Mouse (Mus musculus) left cerebral cortex, postnatal 14 days (tissue): ENCODE measurements around the gene Fam213b. TPM values are rescaled to one million over a fixed set of nuclear protein-coding genes. Genes with fewer than 3 reads are reported as not detected.

ENCODE experiments used
- DNase-seq, 2 experiments: peaks; one replicate each; pipeline ENCODE4 v3.0.0; 2021 to 2022; ENCODE audit warnings: low spot score in 2 of 2, mixed read lengths in 1 of 2
- intact Hi-C: fragments of 180-260 bp; cut with DNase I; formaldehyde crosslinking; loops from one replicate; pipeline ENCODE4 v1.15.1; 2025
- total RNA-seq, 2 experiments: library from RNA; stranded (reverse); gene quantifications; 2 replicates each; pipeline ENCODE4 v1.2.3; 2021

Gene Fam213b
- total RNA-seq, 2 experiments from 2014 or later, result 33.4 to 34.0 TPM

- no peak for DNase-seq
- intact Hi-C loops, result no loop called here
Observed at GRCm38 (mm10) chr4:154926969-154927898, 28.3 kb upstream of the Fam213b start.

- no peak for DNase-seq
- intact Hi-C loops, result no loop called here
Observed at GRCm38 (mm10) chr4:154925413-154925812, 26.5 kb upstream of the Fam213b start.

- intact Hi-C loops, result no loop called here
Observed at GRCm38 (mm10) chr4:154922931-154923330, 24.0 kb upstream of the Fam213b start.

GRCm38 (mm10) chr4:154922291-154922690 is 23.4 kb upstream of the Fam213b start:
- DNase-seq, result no peak
- intact Hi-C loops, result no loop called here

More at GRCm38 (mm10) chr4:154922931-154923330, 24.0 kb upstream of the Fam213b start:
- DNase-seq, result no peak

GRCm38 (mm10) chr4:154916662-154917061 is 17.7 kb upstream of the Fam213b start:
- DNase-seq, result no peak
- intact Hi-C loops, result no loop called here

GRCm38 (mm10) chr4:154915286-154915685 is 16.4 kb upstream of the Fam213b start:
- intact Hi-C loops, result no loop called here
- DNase-seq, result no peak

GRCm38 (mm10) chr4:154914707-154915106 is 15.8 kb upstream of the Fam213b start:
- intact Hi-C loops, result no loop called here
- no peak for DNase-seq

- intact Hi-C loops, result no loop called here
- DNase-seq, result no peak
Observed at GRCm38 (mm10) chr4:154914252-154914651, 15.3 kb upstream of the Fam213b start.

GRCm38 (mm10) chr4:154913845-154914244 is 14.9 kb upstream of the Fam213b start:
- no peak for DNase-seq
- intact Hi-C loops, result no loop called here

- no peak for DNase-seq
- intact Hi-C loops, result no loop called here
Observed at GRCm38 (mm10) chr4:154911644-154912043, 12.7 kb upstream of the Fam213b start.

- peak; percentile 22 to 66 for DNase-seq
- intact Hi-C loops, result no loop called here
Observed at GRCm38 (mm10) chr4:154910606-154911522, 11.9 kb upstream of the Fam213b start.

- intact Hi-C loops, result loop anchor here (5.0 kb wide), 1 partner anchor 34 kb away; no protein-coding TSS in a partner anchor
- no peak for DNase-seq
Observed at GRCm38 (mm10) chr4:154908490-154908889, 9.6 kb upstream of the Fam213b start.

- peak; percentile 73 for DNase-seq
- intact Hi-C loops, result loop anchor here (2.0 to 5.0 kb wide), 2 partner anchors 29 to 34 kb away; no protein-coding TSS in a partner anchor
Observed at GRCm38 (mm10) chr4:154907833-154908232, 8.9 kb upstream of the Fam213b start.

- intact Hi-C loops, result loop anchor here (5.0 kb wide), 1 partner anchor 38 kb away; no protein-coding TSS in a partner anchor
- peak; percentile 89 to 93 for DNase-seq
Observed at GRCm38 (mm10) chr4:154904185-154905071, 5.5 kb upstream of the Fam213b start.

GRCm38 (mm10) chr4:154902371-154902770 is 3.4 kb upstream of the Fam213b start:
- no peak for DNase-seq

GRCm38 (mm10) chr4:154897676-154898465 is 1.1 kb downstream of the Fam213b start:
- intact Hi-C loops, result no loop called here
- DNase-seq, result no peak

More at GRCm38 (mm10) chr4:154902371-154902770, 3.4 kb upstream of the Fam213b start:
- intact Hi-C loops, result no loop called here

GRCm38 (mm10) chr4:154895549-154895948 is 3.4 kb downstream of the Fam213b start:
- intact Hi-C loops, result no loop called here
- no peak for DNase-seq

GRCm38 (mm10) chr4:154890887-154891286 is 8.0 kb downstream of the Fam213b start:
- intact Hi-C loops, result no loop called here
- DNase-seq, result no peak
